Mouse (Mus musculus) brain, embryonic 14.5 days (tissue): ENCODE measurements at regions not wholly inside any gene's neighbourhood (a gene's known extent, or its start where the extent isn't known, plus 50 kb on each side); places are given as distances from the start of the nearest gene placed in this dataset.

Experiments used
- CTCF ChIP-seq: fragments of 200-500 bp; IDR thresholded peaks from 2 replicates; pipeline ENCODE4 v1.5.1; 2012; ENCODE audit warnings: inconsistent platforms, mild to moderate bottlenecking, moderate library complexity, borderline replicate concordance; ENCODE audit not compliant: insufficient read depth, insufficient read length; ENCODE audit errors: extremely low read depth
- POLR2A ChIP-seq: fragments of 200-500 bp; IDR thresholded peaks from 2 replicates; pipeline ENCODE4 v1.6.1; 2012; ENCODE audit warnings: mild to moderate bottlenecking, inconsistent platforms, borderline replicate concordance; ENCODE audit not compliant: poor library complexity, insufficient read depth, insufficient read length, severe bottlenecking; ENCODE audit errors: extremely low read depth

DNA sequence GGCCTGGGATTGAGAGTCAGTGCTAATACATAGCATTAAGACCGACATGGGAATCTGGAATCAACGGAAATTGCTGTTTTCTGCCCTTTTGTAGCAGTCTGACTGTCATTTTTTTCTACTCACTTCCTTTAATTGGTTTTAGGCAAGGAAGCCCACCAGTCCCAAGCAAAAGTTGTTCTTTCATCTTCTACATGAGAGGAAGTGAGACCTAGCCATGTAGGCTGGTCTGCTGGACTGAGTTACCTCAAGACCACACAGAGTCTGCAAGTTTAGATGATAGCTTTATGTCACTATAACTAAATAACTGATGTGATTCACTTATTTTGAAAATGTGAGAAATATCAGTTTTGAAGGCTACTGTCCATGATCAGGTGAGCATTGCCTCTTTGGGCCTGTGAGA, 142.8 kb downstream of the Mylk4 start:
- TF ChIP-seq POLR2A (no peak), CTCF (no peak)
